Mouse (Mus musculus): ENCODE data around the gene Anks1b. TPM values are rescaled to one million over a fixed set of nuclear protein-coding genes. Genes with fewer than 3 reads are reported as not detected.

Anks1b gene
- total RNA-seq, 2 experiments from 2014 or later = not detected

DNA sequence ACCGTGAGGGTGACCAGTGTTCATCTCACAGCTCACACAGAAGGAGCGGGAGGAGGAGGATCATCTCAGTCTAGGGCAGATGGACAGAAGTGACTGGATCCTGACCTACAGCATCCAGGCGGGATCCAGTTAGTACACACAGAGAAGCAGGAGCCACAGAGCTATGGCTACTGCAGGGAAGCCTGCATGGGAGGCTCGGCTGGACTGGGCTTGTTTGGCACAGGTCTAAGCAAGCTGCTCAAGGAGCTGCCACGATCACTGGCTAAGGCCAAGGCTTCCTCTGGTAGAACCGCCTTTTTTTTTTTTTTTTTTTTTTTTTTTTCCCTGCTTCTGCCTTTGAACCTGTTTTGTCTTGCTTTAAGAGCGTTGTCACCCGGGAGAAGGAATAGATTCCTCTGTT lies 1034.1 kb downstream of the Anks1b start:
- no peak for ATAC-seq (replicated peaks; ENCODE audit: poor library complexity, severe bottlenecking)

DNA sequence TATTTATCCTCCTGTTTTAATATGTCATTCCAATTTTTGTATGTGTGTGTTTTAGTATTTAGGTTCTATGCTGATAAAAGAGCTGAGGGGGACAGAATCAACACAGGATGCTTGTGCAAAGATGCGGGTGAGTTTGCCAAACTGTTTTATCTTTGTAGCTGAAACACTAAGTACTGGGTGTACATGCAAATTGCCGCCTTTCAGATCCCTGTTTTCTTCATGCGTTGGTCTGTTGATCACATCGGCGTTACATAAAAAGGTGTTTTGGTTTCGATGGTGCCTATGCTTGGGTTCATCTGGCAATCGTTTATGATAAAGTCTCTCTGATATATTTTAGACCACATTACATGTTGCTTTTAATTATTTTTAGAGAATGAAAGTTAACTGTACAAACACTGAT lies 1050.2 kb downstream of the Anks1b start:
- no peak for ATAC-seq (replicated peaks; ENCODE audit: poor library complexity, severe bottlenecking)

DNA sequence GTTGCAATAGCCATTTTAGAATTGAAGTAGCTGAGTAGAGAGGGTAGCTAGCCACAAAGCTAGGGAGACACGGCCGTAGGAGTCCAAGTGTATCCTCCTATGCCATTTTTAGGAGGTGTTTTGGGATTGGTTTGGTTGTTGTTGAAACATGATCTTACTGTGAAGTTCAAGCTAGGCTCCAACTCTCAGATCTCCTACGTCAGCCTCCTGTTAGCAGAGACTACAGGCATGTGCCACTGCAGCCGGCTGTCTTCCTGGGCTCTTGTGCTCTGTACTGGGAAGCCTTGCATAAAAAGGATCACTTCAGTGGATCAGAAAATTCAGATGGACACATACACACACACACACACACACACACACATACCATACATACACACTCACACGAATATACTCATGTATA lies 1059.8 kb downstream of the Anks1b start:
- no peak for ATAC-seq (replicated peaks; ENCODE audit: poor library complexity, severe bottlenecking)

DNA sequence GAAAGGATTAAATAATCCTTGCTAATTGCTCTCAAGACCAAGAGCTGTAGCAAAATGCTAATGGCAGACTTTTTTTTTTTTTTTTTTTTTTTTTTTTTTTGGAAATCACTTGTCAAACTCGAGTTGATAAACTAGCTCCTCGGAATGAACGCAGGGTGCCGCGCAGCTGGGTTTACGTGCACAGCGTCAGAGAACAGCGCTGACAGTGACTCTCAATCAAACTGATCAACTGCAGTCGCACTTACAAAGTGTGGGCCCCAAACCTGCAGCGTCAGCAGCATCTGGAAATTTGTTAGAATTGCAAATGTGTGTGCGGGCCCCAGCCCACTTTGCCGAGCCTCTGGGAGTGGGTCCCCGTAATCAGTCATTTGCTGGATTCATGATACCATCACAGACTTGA lies 1061.4 kb downstream of the Anks1b start:
- no peak for ATAC-seq (replicated peaks; ENCODE audit: poor library complexity, severe bottlenecking)

DNA sequence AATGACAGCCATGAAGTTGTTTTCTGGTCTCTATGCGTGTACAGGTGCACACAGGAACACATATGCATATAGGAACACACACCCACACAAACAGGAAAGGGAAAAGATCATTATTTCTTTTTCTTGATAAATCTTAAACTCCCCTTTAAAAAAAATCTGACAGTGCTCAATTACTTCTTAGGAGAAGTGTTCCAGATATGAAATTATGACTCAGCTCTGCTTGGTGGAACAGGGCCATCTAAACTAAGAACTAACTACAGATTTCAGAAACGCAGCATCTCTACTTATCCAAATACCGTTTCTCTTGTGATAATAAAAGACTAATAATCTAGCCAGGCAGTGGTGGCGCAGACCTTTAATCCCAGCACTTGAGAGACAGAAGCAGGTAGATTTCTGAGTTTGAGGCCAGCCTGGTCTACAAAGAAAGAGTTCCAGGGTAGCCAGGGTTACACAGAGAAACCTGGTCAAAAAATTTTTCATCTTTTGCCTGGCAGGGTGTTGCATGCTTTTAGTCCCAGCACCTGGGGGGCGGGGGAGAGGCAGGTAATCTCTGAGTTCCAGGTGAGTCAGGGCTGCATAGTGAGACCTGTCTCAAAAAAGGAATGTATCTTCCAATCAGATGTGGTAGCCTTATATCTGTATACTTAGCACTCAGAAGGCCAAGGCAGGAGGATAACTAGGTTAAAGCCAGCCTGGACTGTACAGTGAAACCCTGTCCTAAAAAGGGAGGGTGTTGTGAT lies 1064.6 kb downstream of the Anks1b start:
- no peak for ATAC-seq (replicated peaks; ENCODE audit: poor library complexity, severe bottlenecking)

DNA sequence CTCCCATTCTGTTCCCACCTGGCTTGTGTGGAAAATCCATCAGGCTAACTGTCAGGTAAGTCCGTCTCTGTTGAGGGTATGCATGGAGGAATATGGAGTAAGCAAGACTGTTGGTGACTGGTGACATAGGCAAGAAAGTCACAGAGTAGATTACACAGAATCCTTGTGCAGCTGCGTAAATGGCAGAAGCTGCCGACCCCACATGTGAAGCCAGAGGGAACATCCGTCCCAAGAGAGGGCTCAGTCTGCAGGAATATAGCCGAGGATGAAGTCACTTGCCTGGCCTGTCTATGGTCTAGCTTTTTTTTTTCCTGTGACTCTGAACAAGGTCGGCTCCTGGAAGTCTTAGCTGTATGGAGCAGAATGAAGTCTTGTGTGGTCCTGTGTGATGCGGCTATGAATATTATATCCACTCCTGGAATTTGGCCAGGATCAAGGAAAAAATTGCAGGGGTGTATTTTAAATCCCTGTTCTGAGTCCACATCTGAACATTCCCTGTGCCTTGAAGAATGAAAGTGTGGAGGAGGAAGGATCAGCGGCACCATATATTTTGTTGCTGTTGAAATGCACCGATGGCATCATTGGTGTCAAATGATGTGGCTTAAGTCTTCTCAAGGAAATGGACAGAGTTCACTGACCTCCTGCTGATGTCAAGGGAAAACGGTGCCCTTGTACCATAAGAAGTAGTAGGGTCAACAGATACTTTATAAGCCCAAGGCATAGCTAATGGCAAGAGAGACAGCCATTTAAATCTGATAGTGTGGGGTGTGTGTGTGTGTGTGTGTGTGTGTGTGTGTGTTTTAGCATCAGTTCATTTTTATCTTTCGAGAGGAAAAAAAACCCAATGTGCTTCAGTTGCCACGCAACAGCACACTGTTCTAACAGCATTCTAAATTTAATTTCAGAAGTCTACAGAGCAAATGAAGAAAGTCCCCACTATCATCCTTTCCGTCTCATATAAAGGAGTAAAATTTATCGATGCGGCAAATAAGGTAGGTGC lies 1067.5 kb downstream of the Anks1b start:
- ATAC-seq (replicated peaks; ENCODE audit: poor library complexity, severe bottlenecking) = no peak

DNA sequence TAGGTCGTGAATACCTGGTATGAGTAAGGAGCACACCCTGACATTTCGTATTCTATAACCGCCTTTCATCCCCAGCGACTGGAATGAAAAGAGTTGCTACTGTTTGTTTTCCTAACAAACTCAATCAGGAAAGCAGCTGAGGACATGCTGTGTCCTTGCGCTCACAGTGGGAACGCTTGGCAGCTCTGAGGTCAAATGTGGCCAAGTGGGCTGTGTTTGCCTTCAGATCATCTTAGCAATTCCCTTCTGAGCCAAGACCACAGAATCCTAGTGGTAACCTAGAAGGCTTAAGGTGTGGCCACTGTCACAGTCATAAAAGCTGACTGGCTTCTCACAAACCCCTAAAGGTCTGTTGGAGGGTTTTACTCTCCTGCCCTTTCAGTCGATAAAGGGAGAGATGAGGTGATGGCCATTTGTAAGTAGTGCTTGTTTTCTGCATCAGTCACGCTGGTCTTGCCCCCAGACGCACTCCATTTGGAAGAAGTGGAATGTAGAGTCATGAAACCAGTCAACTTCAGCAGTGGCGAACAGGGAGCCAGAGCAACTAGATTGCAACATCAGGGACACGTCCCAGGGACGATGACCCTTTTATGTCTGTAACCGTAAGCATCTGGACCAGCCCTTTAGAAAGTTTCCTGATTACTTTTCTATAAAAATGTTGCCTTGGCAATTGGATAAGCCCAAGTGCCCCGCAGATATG lies 1068.8 kb downstream of the Anks1b start:
- no peak for ATAC-seq (replicated peaks; ENCODE audit: poor library complexity, severe bottlenecking)

DNA sequence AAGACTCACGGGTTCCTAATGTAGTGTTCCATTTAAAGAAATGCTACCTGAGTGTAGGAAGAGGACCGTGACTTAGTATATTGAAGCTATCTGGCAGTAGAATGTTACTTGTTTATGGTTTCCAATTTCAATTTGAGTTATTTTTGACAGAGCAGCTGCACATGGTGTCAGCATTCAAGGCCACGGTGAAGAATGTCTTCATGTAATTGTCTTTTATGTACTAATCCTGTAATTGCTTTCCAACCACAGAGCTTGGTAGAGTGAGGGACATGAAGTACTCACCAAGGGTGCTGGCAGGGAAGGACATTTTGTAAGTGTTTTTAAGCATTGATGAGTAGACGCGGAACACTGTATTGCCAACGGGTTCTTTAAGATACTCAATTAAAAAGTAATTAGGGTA lies 1073.7 kb downstream of the Anks1b start:
- no peak for ATAC-seq (replicated peaks; ENCODE audit: poor library complexity, severe bottlenecking)

DNA sequence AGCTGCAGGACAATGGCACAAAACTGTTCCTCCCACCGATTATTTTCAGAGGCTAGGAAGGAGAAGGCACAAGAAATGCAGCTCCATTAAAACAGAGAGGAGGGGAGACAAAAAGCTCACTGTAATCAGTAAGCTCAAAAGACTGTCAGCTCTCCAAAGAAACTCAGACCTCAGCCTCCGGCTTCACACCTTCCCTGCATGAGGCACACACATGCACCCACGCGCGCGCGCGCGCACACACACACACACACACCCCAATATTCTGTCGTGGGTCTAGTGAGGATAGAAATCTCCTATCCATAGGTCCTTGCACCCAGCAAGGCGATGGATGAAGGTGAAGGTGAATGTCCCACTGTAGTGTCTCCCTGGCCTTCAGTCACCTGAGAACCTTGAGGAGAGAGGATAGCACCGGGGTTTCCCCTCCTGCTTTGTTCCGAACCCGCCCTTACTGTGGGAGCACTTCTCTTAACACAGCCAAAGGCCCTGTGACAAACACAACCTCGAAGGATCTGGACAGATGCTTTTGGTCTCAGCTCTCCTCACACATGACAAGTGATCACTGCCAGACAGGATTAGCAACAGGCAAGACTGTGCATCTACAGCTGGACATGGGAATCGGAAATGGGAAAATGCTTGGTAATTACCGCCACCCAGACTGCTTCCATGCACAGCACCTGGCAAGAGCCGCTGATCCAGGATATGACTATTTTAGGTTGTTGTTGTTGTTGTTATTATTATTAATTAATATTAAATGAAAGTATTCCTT lies 1074.5 kb downstream of the Anks1b start:
- ATAC-seq (replicated peaks; ENCODE audit: poor library complexity, severe bottlenecking) = no peak

DNA sequence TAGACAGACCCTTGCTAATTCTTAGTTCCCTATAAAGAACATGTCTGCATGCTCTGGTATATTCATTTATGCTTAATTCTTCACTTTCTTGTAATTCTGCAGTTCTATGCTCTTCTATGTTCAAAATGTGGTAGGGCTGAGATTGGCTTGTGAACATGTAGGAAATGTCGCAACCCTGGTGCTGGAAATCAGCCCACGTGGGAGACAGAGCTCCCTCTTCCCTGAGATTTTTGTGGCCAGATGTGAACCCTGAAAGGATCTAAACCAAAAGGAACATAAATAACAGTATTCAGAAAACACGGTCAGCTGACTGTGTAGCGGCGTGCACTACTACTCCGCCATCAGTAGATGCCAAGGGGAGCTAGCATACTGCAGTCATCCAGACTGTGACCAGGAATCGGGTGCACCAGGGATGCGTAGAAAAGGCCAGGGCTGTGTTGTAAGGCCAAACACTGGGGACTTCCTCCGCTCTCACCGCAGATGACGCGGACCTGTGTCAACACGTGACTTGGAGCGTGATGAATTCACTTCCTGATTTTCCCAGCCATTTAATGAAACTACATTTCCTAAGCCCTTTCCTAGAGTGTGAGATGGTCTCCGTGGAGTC lies 1079.9 kb downstream of the Anks1b start:
- peak; percentile 25; the same call in 1 of the 2 replicates for ATAC-seq (replicated peaks; ENCODE audit: poor library complexity, severe bottlenecking)

DNA sequence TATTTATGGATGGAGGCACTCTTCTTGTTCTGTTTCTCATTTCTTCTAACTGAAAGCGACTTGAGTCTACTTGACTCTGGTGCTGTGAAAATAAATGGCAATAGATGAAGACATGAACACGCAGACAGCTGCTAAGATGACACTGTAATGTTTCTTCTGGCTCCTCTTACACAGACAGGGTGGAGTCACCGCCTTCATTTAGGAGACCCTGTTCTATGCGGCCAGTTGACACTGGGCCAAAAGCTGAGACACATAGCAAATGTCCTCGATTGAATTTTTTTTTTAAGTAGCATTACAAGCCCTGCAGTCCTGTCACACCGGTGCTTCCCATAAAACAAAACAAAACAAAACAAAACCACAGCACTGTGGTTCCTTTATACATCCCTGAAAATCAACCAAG lies 1080.5 kb downstream of the Anks1b start:
- no peak for ATAC-seq (replicated peaks; ENCODE audit: poor library complexity, severe bottlenecking)

DNA sequence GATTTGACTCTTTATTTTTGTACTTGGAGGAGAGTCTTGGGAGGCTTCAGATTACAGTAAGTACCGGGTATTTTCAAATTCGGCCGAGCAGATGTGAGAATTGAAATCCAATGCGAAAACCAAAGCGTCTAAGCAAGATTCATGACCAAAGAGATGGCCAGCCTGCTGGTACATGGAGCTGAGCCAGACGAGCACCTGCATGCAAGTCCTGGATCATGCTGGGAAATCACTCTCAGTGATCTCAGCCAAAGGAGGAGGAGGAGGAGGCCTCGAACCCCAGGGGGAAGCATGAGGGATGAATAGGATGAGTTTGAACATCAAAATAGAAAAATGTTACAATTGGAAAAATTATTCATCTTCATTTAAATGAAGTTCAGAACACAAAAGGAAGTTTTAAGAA lies 1087.1 kb downstream of the Anks1b start:
- ATAC-seq (replicated peaks; ENCODE audit: poor library complexity, severe bottlenecking) = no peak

DNA sequence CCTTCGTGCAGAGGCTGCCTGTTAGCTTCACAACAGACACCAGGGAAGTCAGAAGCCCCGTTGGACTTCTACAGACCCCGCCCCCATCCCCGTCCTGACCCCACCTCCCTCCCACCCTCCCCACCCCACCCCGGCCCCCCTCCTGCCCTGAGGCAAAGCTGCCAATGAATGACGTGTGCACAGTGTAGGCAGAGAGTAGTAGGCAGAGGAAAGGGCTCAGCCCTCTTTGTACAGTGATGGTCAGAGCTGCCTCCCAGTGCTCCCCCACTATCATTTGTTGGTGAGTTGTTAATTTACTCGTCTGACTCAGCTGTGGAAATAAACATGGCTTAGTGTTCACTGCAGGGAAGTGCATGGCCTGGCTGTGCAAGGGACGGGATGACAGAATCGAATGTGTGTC lies 1091.2 kb downstream of the Anks1b start:
- ATAC-seq (replicated peaks; ENCODE audit: poor library complexity, severe bottlenecking) = no peak; the same call in 1 of the 2 replicates

DNA sequence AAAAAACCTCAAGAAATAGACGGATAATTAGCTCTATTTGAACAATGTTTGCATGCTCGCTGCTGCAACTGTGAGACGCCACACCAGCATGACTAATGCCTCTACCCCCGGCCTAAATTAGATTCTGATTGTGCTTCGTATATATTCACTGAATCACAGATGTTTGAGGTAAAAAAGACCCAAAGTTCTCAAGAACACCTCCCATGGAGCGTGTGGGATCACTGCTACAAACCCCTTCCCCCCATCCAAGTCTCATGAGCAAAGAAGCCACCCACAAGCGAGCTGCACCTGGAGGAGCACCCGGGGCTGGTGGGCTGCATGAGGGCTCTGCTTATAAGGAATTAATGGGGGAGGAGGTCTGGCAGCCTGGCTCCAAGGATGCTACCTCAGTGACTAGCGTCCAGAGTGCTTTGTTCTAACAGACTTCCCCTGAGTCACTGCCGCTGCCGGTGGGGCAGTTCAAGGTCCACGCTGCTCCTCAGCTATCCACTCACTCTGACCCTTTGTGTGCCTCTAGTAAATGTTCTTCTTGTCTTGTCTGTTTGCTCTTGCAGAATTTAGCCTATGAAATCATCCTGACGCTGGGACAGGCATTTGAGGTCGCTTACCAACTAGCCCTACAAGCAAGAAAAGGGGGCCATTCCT lies 1092.5 kb downstream of the Anks1b start:
- no peak for ATAC-seq (replicated peaks; ENCODE audit: poor library complexity, severe bottlenecking)

DNA sequence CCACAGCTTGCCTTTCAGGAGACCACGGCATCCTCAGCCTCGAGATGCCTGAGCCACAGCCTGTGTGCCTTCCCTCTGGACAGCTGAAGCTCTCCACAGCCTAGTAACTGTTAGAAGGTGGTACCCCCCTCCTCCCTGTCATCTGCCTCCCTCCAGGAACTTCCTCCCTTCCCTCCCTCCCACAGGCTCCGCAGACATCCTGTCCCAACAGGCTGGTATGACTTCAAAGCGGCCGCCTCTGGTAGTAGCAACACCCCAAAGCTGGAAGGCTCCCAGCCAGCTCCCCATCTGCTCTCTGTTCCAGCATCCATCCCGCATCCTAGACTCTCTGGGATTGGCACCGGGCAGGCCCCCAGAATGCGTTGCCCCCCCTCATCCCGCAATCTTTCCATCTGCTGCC lies 1093.5 kb downstream of the Anks1b start:
- ATAC-seq (replicated peaks; ENCODE audit: poor library complexity, severe bottlenecking) = 0 out of 2 replicates have a peak, but pooled peaks have one; percentile 24

DNA sequence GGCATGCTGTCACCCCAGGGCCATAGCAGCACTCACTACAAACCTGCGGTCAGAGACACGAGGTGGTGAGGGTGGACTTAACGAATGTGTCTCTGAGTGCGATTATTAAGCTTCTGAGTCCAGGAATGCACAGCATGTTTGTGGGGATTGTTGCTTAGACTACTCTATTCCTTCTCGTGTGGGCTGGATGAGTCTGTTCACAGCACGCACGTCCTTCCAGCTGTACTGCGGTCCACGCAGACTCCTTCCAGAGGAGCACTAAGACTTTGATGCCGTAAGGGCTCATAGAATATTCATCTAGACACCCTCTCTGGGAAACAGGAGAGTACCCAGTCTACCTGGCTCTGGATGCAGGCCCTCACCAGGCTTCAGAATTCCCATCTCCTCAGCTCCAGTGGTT lies 1094.9 kb downstream of the Anks1b start:
- ATAC-seq (replicated peaks; ENCODE audit: poor library complexity, severe bottlenecking) = no peak

DNA sequence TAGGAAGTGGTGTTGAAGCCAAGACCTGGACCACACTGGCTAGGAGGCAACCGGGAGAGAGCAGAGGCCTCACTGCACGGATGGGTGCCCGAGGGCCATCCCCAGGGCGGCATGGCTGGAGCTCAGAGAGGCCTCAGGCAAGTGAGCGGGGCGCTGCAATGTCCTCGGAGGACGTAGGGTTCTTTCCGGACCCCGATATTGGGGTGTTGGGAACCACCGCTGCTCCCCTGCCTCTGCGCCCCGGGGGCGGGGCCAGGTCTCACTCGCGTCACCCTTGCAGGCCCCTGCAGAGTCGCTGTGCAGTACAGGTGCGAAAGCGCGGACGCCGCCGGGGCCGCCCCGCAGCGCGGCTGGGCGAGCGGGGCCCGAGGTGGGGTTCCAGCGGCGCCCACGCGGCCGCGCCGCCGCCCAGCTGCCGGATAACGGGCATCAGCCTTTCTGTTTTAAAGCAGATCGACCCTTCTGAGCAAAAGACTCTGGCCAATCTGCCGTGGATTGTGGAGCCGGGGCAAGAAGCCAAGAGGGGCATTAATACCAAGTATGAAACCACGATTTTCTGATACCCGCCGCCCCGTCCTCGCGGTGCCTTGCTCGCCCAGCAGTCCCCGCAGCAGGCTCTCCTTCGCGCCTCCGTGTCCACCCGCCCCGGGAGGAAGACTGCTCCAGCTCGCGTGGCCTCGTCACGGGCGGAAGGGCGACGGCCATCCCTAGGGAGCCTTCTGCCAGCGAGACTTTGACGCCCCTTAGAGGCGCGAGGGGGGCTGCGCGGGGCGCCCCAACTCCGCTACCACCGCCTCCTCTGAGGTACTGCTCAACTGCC lies 1096.3 kb downstream of the Anks1b start:
- peak; percentile 48 for ATAC-seq (replicated peaks; ENCODE audit: poor library complexity, severe bottlenecking)

DNA sequence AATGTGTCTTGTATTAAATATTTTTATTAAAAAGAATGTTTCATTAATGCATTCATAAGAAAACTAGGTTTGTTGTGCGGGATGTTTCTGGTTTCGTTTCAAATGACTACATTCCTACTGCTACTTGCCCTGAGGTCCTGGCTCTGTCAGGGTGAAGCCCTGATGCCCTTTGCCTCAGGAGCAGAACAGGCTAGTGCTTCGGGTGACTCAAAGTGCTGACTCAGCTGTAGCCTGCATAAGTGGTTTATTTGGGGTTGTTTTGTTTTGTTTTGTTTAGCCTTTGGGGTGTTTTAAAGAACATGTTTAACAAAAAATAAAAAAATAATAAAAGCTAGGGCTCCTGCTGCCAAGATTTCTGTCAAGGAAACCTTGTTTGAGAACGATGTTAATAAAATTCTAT lies 1097.3 kb downstream of the Anks1b start:
- no peak for ATAC-seq (replicated peaks; ENCODE audit: poor library complexity, severe bottlenecking)

Measured in granulocyte monocyte progenitor cell, adult 5-6 weeks (primary cell).